Mouse (Mus musculus): Measurements from ENCODE around the gene Sfmbt1. TPM values are rescaled to one million over a fixed set of nuclear protein-coding genes. Genes with fewer than 3 reads are reported as not detected.
"Not testable (repeated sequence)": the region's sequence is repeated elsewhere in the genome, so short reads cannot be mapped to it uniquely, and the experiment has no call there.

Gene Sfmbt1
- total RNA-seq, 1 experiment from 2014 or later: 6.9 TPM

- ATAC-seq (replicated peaks; ENCODE audit: insufficient number of reproducible peaks, low FRiP score, low TSS enrichment, poor library complexity, severe bottlenecking): no peak
These were observed 880 bp upstream of the Sfmbt1 start for GRCm38 (mm10) chr14:30713769-30714168.

DNA sequence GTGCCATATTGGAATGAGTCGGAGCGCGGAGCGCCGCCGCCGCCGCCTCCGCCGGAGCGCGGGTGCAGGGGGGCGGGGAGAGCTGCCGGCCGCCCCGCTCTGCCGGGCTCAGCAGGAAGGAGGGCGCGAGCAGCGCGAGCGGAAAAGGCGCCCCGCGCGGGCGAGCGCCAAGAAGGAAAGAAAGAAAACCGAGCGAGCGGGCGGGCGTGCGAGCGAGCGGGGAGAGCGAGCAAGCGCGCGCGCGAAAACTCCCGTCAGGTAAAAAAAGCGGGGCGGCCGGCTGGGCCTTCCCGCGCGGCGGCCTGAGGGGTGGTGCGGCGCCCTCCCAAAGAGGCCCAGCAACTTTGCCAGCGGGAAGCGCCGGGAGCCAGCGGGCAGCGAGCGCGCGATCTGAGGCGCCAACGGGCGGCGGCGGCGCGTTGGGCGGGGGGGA is 985 bp downstream of the Sfmbt1 start:
- no peak for ATAC-seq (replicated peaks; ENCODE audit: insufficient number of reproducible peaks, low FRiP score, low TSS enrichment, poor library complexity, severe bottlenecking)

GRCm38 (mm10) chr14:30716051-30716952 is 1.7 kb downstream of the Sfmbt1 start:
- 0 out of 2 replicates have a peak, but pooled peaks have one; percentile 2 for ATAC-seq (replicated peaks; ENCODE audit: insufficient number of reproducible peaks, low FRiP score, low TSS enrichment, poor library complexity, severe bottlenecking)

- peak; percentile 50; the same call in 1 of the 2 replicates for ATAC-seq (replicated peaks; ENCODE audit: insufficient number of reproducible peaks, low FRiP score, low TSS enrichment, poor library complexity, severe bottlenecking)
These were observed 2.3 kb downstream of the Sfmbt1 start for GRCm38 (mm10) chr14:30716953-30717285.

GRCm38 (mm10) chr14:30718696-30719095 is 4.0 kb downstream of the Sfmbt1 start:
- ATAC-seq (replicated peaks; ENCODE audit: insufficient number of reproducible peaks, low FRiP score, low TSS enrichment, poor library complexity, severe bottlenecking): not testable (repeated sequence)

GRCm38 (mm10) chr14:30719514-30719913 is 4.9 kb downstream of the Sfmbt1 start:
- ATAC-seq (replicated peaks; ENCODE audit: insufficient number of reproducible peaks, low FRiP score, low TSS enrichment, poor library complexity, severe bottlenecking): no peak

DNA sequence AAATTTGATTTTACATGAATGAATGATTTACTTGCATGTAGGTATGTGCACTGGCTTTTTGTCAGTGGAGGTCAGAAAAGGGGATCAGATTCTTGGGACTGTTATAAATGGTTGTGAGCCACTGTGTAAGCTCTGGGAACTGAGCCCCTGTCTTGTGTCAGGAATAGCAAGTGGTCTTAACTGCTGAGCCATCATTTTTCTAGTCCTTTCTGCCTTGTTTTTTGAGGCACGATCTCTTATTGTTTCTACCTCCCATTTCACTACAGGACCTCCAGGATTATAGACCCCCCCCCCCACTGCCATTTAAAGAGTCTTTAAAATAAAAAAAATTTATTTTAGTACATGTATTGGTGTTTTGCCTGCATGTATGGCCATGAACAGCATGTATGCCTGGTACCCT is 7.2 kb downstream of the Sfmbt1 start:
- no peak for ATAC-seq (replicated peaks; ENCODE audit: insufficient number of reproducible peaks, low FRiP score, low TSS enrichment, poor library complexity, severe bottlenecking)

DNA sequence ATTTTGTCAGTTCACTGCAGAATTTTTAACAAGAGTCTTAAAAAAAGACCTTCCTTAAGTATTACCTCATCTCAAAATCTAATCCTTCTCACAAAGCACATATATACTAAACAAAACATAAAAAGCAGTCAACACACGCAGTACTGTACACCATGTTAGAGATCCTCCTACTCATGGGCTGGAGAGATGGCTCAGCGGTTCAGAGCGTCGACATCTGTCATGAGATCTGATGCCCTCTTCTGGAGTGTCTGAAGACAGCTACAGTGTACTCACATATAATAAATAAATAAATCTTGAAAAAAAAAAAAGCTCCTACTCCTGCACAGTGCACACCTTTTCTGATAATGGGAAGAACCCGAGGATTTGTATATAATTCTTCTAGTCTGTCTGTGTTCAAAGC is 7.8 kb downstream of the Sfmbt1 start:
- no peak for ATAC-seq (replicated peaks; ENCODE audit: insufficient number of reproducible peaks, low FRiP score, low TSS enrichment, poor library complexity, severe bottlenecking)

- no peak for ATAC-seq (replicated peaks; ENCODE audit: insufficient number of reproducible peaks, low FRiP score, low TSS enrichment, poor library complexity, severe bottlenecking)
These were observed 17.2 kb downstream of the Sfmbt1 start for GRCm38 (mm10) chr14:30731896-30732295.

- no peak for ATAC-seq (replicated peaks; ENCODE audit: insufficient number of reproducible peaks, low FRiP score, low TSS enrichment, poor library complexity, severe bottlenecking)
These were observed 20.0 kb downstream of the Sfmbt1 start for GRCm38 (mm10) chr14:30734665-30735064.

GRCm38 (mm10) chr14:30735810-30736209 is 21.2 kb downstream of the Sfmbt1 start:
- ATAC-seq (replicated peaks; ENCODE audit: insufficient number of reproducible peaks, low FRiP score, low TSS enrichment, poor library complexity, severe bottlenecking): no peak

DNA sequence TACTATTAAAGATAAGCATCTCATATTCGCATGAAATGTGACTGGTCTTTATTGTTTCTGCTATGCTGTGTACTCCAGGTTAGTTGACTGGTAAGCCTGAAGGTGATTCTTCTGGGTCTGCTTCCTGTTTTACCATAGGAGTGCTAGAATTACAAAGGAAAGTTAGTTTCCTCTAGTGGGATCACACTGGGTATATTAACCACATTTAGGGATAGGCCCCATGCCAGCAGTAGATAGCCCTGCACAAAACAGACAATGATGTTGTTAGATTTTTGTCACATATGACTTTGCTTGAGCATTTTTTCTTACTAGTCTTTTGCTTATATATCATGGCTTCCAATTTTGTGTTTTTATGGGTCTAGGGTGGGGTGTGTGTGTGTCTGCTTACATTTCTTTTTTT is 21.8 kb downstream of the Sfmbt1 start:
- no peak for ATAC-seq (replicated peaks; ENCODE audit: insufficient number of reproducible peaks, low FRiP score, low TSS enrichment, poor library complexity, severe bottlenecking)

GRCm38 (mm10) chr14:30743891-30744290 is 29.2 kb downstream of the Sfmbt1 start:
- ATAC-seq (replicated peaks; ENCODE audit: insufficient number of reproducible peaks, low FRiP score, low TSS enrichment, poor library complexity, severe bottlenecking): no peak

- no peak for ATAC-seq (replicated peaks; ENCODE audit: insufficient number of reproducible peaks, low FRiP score, low TSS enrichment, poor library complexity, severe bottlenecking)
These were observed 31.5 kb downstream of the Sfmbt1 start for GRCm38 (mm10) chr14:30746160-30746559.

DNA sequence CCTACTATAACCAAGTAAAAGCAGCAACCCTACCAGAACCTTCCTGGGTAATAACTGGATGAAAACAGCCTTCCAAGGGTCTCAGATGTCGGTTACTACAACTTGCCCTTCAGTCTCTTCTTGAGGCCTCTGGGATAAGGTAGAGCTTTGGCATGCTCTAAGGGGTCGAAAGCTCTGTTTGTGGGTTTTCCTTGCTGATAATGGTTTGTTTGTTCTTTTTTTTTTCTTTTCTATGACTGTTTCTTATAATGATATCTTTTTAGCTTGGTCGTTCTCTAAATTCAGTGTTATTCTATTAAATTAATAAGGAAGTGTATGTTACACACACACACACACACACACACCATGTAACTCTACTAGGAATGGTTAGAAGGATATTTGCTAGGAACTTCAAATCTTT is 42.6 kb downstream of the Sfmbt1 start:
- no peak for ATAC-seq (replicated peaks; ENCODE audit: insufficient number of reproducible peaks, low FRiP score, low TSS enrichment, poor library complexity, severe bottlenecking)

DNA sequence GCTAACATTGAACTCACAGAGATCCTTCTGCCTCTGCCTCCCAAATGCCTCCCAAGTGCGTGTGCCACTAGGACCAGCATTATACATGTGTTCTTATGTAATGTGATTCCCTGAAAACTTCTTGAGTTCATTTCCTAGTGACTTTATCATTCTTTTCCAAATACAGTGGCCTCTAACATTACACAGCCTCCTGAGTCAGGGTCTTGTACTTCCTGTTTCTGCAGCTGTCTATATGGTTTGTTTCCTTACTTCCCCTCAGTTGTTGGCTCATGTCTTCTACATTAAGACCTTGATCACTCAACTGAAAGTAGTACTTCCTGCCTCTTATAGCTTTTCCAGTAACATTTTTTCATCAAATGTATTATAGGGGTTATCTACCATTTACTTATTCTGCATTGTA is 46.6 kb downstream of the Sfmbt1 start:
- no peak for ATAC-seq (replicated peaks; ENCODE audit: insufficient number of reproducible peaks, low FRiP score, low TSS enrichment, poor library complexity, severe bottlenecking)

- ATAC-seq (replicated peaks; ENCODE audit: insufficient number of reproducible peaks, low FRiP score, low TSS enrichment, poor library complexity, severe bottlenecking): no peak
These were observed 47.7 kb downstream of the Sfmbt1 start for GRCm38 (mm10) chr14:30762131-30762903.

GRCm38 (mm10) chr14:30762904-30763568 is 48.4 kb downstream of the Sfmbt1 start:
- 0 out of 2 replicates have a peak, but pooled peaks have one; percentile 22 for ATAC-seq (replicated peaks; ENCODE audit: insufficient number of reproducible peaks, low FRiP score, low TSS enrichment, poor library complexity, severe bottlenecking)

- ATAC-seq (replicated peaks; ENCODE audit: insufficient number of reproducible peaks, low FRiP score, low TSS enrichment, poor library complexity, severe bottlenecking): no peak
These were observed 70.0 kb downstream of the Sfmbt1 start for GRCm38 (mm10) chr14:30784614-30785013.

All from monocyte, adult 5-6 weeks (primary cell).